Mouse (Mus musculus): ENCODE data around the gene Qrfp. TPM values are rescaled to one million over a fixed set of nuclear protein-coding genes. Genes with fewer than 3 reads are reported as not detected.

The Qrfp gene
- polyA plus RNA-seq, 2 experiments = not detected

DNA sequence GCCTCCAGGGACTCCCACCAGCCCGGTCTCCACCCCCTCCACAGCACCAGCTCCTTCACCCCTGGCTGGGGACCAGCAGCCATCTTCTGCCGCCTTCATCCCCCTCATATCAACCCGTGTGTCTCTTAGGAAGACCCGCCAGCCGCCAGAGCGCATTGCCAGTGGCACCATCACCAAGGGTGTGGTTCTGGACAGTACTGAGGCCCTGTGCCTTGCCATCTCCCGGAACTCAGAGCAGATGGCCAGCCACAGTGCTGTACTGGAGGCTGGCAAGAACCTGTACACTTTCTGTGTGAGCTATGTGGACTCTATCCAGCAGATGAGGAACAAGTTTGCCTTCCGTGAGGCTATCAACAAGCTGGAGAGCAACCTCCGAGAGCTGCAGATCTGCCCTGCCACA lies 9.0 kb downstream of the Qrfp start:
- no peak for TF ChIP-seq EP300 (IDR thresholded peaks at IDR 0.05; ENCODE audit: low read depth)
- no peaks in the 10 kb centered on the region for H3K27me3 ChIP-seq (ENCODE audit: control insufficient read depth, insufficient read depth, low read length)
- ATAC-seq (ENCODE audit: insufficient read depth) = no peak
- WGBS (ENCODE audit: insufficient replicate concordance) = 76% methylated on average over 9 of the region's 9 CpGs
- H3K4me1 ChIP-seq (replicated peaks; ENCODE audit: control insufficient read depth in 2 of 2, insufficient read depth in 2 of 2, low read length in 1 of 2) = no peaks in the 10 kb centered on the region
- no peak for DNase-seq (ENCODE audit: low read depth in 3 of 3, low spot score in 3 of 3)
- no peak overlapping the region for H3K4me2 ChIP-seq (ENCODE audit: low read depth)
- H3K36me3 ChIP-seq (replicated peaks; ENCODE audit: control insufficient read depth, insufficient read depth, low read depth) = peaks cover 12% of the 10 kb centered on the region
- no peak overlapping the region for H3K9ac ChIP-seq (replicated peaks)
- no peaks in the 10 kb centered on the region for H3K9me3 ChIP-seq (ENCODE audit: control insufficient read depth, low read length)
- H3K4me3 ChIP-seq (ENCODE audit: insufficient read depth in 1 of 2, low read depth in 2 of 2, low read length in 2 of 2) = no peak overlapping the region
- no peak overlapping the region for H3K27ac ChIP-seq

DNA sequence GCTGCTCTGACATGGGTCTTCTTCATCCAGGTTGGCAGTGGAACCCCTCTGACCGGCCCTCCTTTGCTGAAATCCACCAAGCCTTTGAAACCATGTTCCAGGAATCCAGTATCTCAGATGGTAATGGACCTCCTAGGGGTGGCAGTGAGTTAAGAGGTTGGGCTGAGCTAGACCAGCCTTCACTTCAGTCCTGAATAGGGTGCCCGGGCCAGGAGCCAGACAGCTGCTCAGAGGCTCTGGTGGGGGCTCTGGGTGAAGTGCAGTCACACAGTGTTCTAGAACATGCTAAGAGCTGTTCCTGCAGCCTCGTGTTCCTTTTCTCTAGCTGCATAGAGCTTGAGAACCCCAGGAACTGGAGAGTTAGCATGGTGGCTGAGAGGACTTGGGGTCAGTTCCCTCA lies 13.4 kb downstream of the Qrfp start:
- no peak for DNase-seq (ENCODE audit: low read depth in 3 of 3, low spot score in 3 of 3)
- Histone ChIP-seq H3K36me3 (replicated peaks; ENCODE audit: control insufficient read depth, insufficient read depth, low read depth) (peaks cover 16% of the 10 kb centered on the region), H3K4me1 (replicated peaks; ENCODE audit: control insufficient read depth in 2 of 2, insufficient read depth in 2 of 2, low read length in 1 of 2) (no peaks in the 10 kb centered on the region), H3K27ac (no peak overlapping the region), H3K9me3 (ENCODE audit: control insufficient read depth, low read length) (no peaks in the 10 kb centered on the region), H3K9ac (replicated peaks) (no peak overlapping the region), H3K27me3 (ENCODE audit: control insufficient read depth, insufficient read depth, low read length) (no peaks in the 10 kb centered on the region), H3K4me2 (ENCODE audit: low read depth) (no peak overlapping the region), H3K4me3 (ENCODE audit: insufficient read depth in 1 of 2, low read depth in 2 of 2, low read length in 2 of 2) (no peak overlapping the region)
- WGBS (ENCODE audit: insufficient replicate concordance) = 65% methylated on average over 3 of the region's 3 CpGs
- TF ChIP-seq EP300 (IDR thresholded peaks at IDR 0.05; ENCODE audit: low read depth) (no peak), CTCF (IDR thresholded peaks at IDR 0.05; ENCODE audit: low read depth) (no peak)
- ATAC-seq (ENCODE audit: insufficient read depth) = no peak

DNA sequence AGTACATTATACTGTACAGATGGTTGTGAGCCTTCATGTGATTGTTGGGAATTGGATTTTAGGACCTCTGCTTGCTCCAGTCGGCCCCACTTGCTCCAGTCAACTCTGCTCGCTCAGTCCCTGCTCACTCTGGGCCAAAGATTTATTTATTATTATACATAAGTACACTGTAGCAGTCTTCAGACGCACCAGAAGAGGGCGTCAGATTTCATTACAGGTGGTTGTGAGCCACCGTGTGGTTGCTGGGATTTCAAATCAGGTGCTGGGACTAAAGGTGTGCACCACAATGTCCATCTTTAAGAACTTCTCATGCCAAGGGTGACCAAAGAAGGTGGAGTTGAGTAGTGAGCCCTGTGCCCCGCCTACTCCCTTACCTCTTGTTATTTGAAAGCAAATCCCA lies 17.8 kb downstream of the Qrfp start:
- H3K36me3 ChIP-seq (replicated peaks; ENCODE audit: control insufficient read depth, insufficient read depth, low read depth) = peaks cover 7% of the 10 kb centered on the region
- H3K4me2 ChIP-seq (ENCODE audit: low read depth) = no peak overlapping the region
- DNase-seq (ENCODE audit: low read depth in 3 of 3, low spot score in 3 of 3) = no peak
- H3K27me3 ChIP-seq (ENCODE audit: control insufficient read depth, insufficient read depth, low read length) = no peaks in the 10 kb centered on the region
- no peaks in the 10 kb centered on the region for H3K4me1 ChIP-seq (replicated peaks; ENCODE audit: control insufficient read depth in 2 of 2, insufficient read depth in 2 of 2, low read length in 1 of 2)
- no peaks in the 10 kb centered on the region for H3K9me3 ChIP-seq (ENCODE audit: control insufficient read depth, low read length)
- 59% methylated on average over 6 of the region's 6 CpGs for WGBS (ENCODE audit: insufficient replicate concordance)
- H3K4me3 ChIP-seq (ENCODE audit: insufficient read depth in 1 of 2, low read depth in 2 of 2, low read length in 2 of 2) = no peak overlapping the region
- TF ChIP-seq CTCF (IDR thresholded peaks at IDR 0.05; ENCODE audit: low read depth) (0 out of 2 replicates have a peak, but pooled peaks have one; percentile 19), EP300 (IDR thresholded peaks at IDR 0.05; ENCODE audit: low read depth) (no peak)
- H3K9ac ChIP-seq (replicated peaks) = no peak overlapping the region
- ATAC-seq (ENCODE audit: insufficient read depth) = no peak
- H3K27ac ChIP-seq = no peak overlapping the region

DNA sequence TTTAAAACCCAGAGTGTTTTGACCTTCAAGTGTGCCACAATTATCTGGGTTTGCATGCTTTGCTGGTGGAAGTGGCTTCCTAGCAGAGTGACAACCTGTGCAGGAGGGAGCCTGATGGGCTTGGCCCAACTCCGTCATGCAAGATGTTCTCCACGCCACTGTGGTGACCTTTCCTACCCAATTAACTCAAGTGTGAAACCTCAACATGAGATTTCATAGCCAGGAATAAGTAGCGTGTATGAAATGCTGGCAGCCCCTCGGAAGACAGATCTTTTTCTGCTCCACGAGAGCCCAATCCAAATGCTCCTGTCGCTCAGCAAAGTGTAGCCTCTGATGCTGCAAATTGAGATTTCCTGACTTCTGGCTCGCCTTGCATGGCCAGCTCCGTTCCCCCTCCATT lies 19.1 kb downstream of the Qrfp start:
- ATAC-seq (ENCODE audit: insufficient read depth) (no peak), DNase-seq (ENCODE audit: low read depth in 3 of 3, low spot score in 3 of 3) (no peak)
- 77% methylated on average over 8 of the region's 8 CpGs for WGBS (ENCODE audit: insufficient replicate concordance)
- Histone ChIP-seq H3K36me3 (replicated peaks; ENCODE audit: control insufficient read depth, insufficient read depth, low read depth) (peaks cover 7% of the 10 kb centered on the region), H3K9me3 (ENCODE audit: control insufficient read depth, low read length) (no peaks in the 10 kb centered on the region), H3K4me3 (ENCODE audit: insufficient read depth in 1 of 2, low read depth in 2 of 2, low read length in 2 of 2) (no peak overlapping the region), H3K4me1 (replicated peaks; ENCODE audit: control insufficient read depth in 2 of 2, insufficient read depth in 2 of 2, low read length in 1 of 2) (no peaks in the 10 kb centered on the region), H3K4me2 (ENCODE audit: low read depth) (no peak overlapping the region), H3K9ac (replicated peaks) (no peak overlapping the region), H3K27me3 (ENCODE audit: control insufficient read depth, insufficient read depth, low read length) (no peaks in the 10 kb centered on the region), H3K27ac (no peak overlapping the region)
- TF ChIP-seq CTCF (IDR thresholded peaks at IDR 0.05; ENCODE audit: low read depth) = no peak

DNA sequence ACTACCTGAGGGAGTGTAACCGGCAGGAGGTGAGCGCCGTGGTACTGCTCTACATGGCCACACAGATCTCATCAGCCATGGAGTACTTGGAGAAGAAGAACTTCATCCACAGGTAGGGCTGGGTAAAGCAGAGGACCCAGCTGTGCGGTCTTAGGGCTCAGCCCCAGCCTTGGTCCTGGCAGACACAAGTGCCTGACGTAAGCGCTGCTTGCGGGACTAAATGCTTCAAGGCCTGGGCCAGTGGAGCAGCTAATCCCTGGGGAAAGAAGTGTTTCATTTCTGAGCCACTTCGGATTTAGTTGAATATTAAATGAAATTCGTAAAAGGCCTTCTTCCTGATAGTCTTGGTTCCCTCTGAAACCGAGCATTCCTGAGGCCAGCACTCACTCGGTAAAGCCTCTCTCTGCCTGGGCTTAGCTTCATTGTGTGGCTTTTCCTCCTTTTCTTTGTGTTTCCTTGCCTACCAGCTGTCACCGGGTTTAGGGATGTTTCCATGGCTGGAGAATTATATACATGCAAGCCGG lies 19.6 kb downstream of the Qrfp start:
- DNase-seq (ENCODE audit: low read depth in 3 of 3, low spot score in 3 of 3) (no peak), ATAC-seq (ENCODE audit: insufficient read depth) (no peak)
- Histone ChIP-seq H3K4me3 (ENCODE audit: insufficient read depth in 1 of 2, low read depth in 2 of 2, low read length in 2 of 2) (no peak overlapping the region), H3K27ac (no peak overlapping the region), H3K27me3 (ENCODE audit: control insufficient read depth, insufficient read depth, low read length) (no peaks in the 10 kb centered on the region), H3K36me3 (replicated peaks; ENCODE audit: control insufficient read depth, insufficient read depth, low read depth) (peaks cover 7% of the 10 kb centered on the region), H3K9ac (replicated peaks) (no peak overlapping the region), H3K4me1 (replicated peaks; ENCODE audit: control insufficient read depth in 2 of 2, insufficient read depth in 2 of 2, low read length in 1 of 2) (no peaks in the 10 kb centered on the region), H3K4me2 (ENCODE audit: low read depth) (no peak overlapping the region), H3K9me3 (ENCODE audit: control insufficient read depth, low read length) (no peaks in the 10 kb centered on the region)
- no peak for TF ChIP-seq CTCF (IDR thresholded peaks at IDR 0.05; ENCODE audit: low read depth)
- TF ChIP-seq EP300 (IDR thresholded peaks at IDR 0.05; ENCODE audit: low read depth) = no peak
- 82% methylated on average over 13 of the region's 13 CpGs for WGBS (ENCODE audit: insufficient replicate concordance)

Data from liver, embryonic 14.5 days (tissue).